Mouse (Mus musculus): ENCODE measurements around the gene Fads6.

Gene Fads6

GRCm38 (mm10) chr11:115257775-115258510, 39.5 kb downstream of the Fads6 start:
- no peak for DNase-seq (ENCODE audit: low spot score in 2 of 2)

GRCm38 (mm10) chr11:115251258-115251657, 46.2 kb downstream of the Fads6 start:
- DNase-seq (ENCODE audit: low spot score in 2 of 2), result no peak

- DNase-seq (ENCODE audit: low spot score in 2 of 2), result no peak
Observed at GRCm38 (mm10) chr11:115250405-115251090, 46.9 kb downstream of the Fads6 start.

- DNase-seq (ENCODE audit: low spot score in 2 of 2), result no peak
Observed at GRCm38 (mm10) chr11:115249721-115250404, 47.6 kb downstream of the Fads6 start.

- no peak for DNase-seq (ENCODE audit: low spot score in 2 of 2)
Observed at GRCm38 (mm10) chr11:115247945-115248344, 49.5 kb downstream of the Fads6 start.

- DNase-seq (ENCODE audit: low spot score in 2 of 2), result no peak
Observed at GRCm38 (mm10) chr11:115247240-115247639, 50.2 kb downstream of the Fads6 start.

- no peak for DNase-seq (ENCODE audit: low spot score in 2 of 2)
Observed at GRCm38 (mm10) chr11:115246386-115246785, 51.1 kb downstream of the Fads6 start.

- no peak for DNase-seq (ENCODE audit: low spot score in 2 of 2)
Observed at GRCm38 (mm10) chr11:115244840-115245239, 52.6 kb downstream of the Fads6 start.

- DNase-seq (ENCODE audit: low spot score in 2 of 2), result no peak
Observed at GRCm38 (mm10) chr11:115243783-115244182, 53.7 kb downstream of the Fads6 start.

GRCm38 (mm10) chr11:115242746-115243145, 54.7 kb downstream of the Fads6 start:
- DNase-seq (ENCODE audit: low spot score in 2 of 2), result no peak

GRCm38 (mm10) chr11:115241402-115241801, 56.1 kb downstream of the Fads6 start:
- no peak for DNase-seq (ENCODE audit: low spot score in 2 of 2)

GRCm38 (mm10) chr11:115236570-115236969, 60.9 kb downstream of the Fads6 start:
- no peak for DNase-seq (ENCODE audit: low spot score in 2 of 2)

GRCm38 (mm10) chr11:115234320-115235044, 63.0 kb downstream of the Fads6 start:
- no peak for DNase-seq (ENCODE audit: low spot score in 2 of 2)

GRCm38 (mm10) chr11:115233526-115234290, 63.8 kb downstream of the Fads6 start:
- no peak for DNase-seq (ENCODE audit: low spot score in 2 of 2)

- no peak for DNase-seq (ENCODE audit: low spot score in 2 of 2)
Observed at GRCm38 (mm10) chr11:115232889-115233288, 64.6 kb downstream of the Fads6 start.

GRCm38 (mm10) chr11:115231924-115232323, 65.5 kb downstream of the Fads6 start:
- DNase-seq (ENCODE audit: low spot score in 2 of 2), result no peak

- DNase-seq (ENCODE audit: low spot score in 2 of 2), result peak; percentile 20 to 46
Observed at GRCm38 (mm10) chr11:115231168-115231915, 66.1 kb downstream of the Fads6 start.
